Mouse (Mus musculus): ENCODE data around the gene Abi3. TPM values are rescaled to one million over a fixed set of nuclear protein-coding genes. Genes with fewer than 3 reads are reported as not detected.
A peak's percentile ranks its signal among the peaks of the same experiment; 100 is the strongest.

Gene Abi3
- polyA plus RNA-seq, 1 experiment from 2014 or later: 4.2 TPM

- ATAC-seq (ENCODE audit: low FRiP score, low TSS enrichment) (no peak), DNase-seq (ENCODE audit: low spot score) (no peak)
- TF ChIP-seq EP300 (optimal IDR thresholded peaks at IDR 0.05) (no peak), CTCF (IDR thresholded peaks at IDR 0.05; ENCODE audit: low read depth) (no peak)
These were observed 30.5 kb downstream of the Abi3 start for GRCm38 (mm10) chr11:95811741-95812140.

GRCm38 (mm10) chr11:95810828-95811227 is 31.4 kb downstream of the Abi3 start:
- H3K4me1 ChIP-seq (replicated peaks; ENCODE audit: control insufficient read depth, insufficient read depth): no peaks in the 10 kb centered on the region
- no peaks in the 10 kb centered on the region for H3K36me3 ChIP-seq (ENCODE audit: control insufficient read depth, insufficient read depth, low read length)
- no peaks in the 10 kb centered on the region for H3K9me3 ChIP-seq (ENCODE audit: control insufficient read depth, low read length)
- DNase-seq (ENCODE audit: low spot score) (no peak), ATAC-seq (ENCODE audit: low FRiP score, low TSS enrichment) (no peak)
- H3K27ac ChIP-seq (replicated peaks): no peak overlapping the region
- no peak overlapping the region for H3K4me2 ChIP-seq (replicated peaks; ENCODE audit: low read depth)
- H3K9ac ChIP-seq (ENCODE audit: low read length): no peak overlapping the region
- no peaks in the 10 kb centered on the region for H3K27me3 ChIP-seq (ENCODE audit: control insufficient read depth, insufficient read depth, low read length)
- 63% methylated on average over 7 of the region's 7 CpGs for WGBS
- H3K4me3 ChIP-seq (ENCODE audit: low read depth, low read length): no peak overlapping the region
- TF ChIP-seq EP300 (optimal IDR thresholded peaks at IDR 0.05) (no peak), CTCF (IDR thresholded peaks at IDR 0.05; ENCODE audit: low read depth) (no peak)

More at GRCm38 (mm10) chr11:95811741-95812140, 30.5 kb downstream of the Abi3 start:
- H3K9ac ChIP-seq (ENCODE audit: low read length): no peak overlapping the region
- no peaks in the 10 kb centered on the region for H3K27me3 ChIP-seq (ENCODE audit: control insufficient read depth, insufficient read depth, low read length)
- 82% methylated on average over 6 of the region's 6 CpGs for WGBS
- no peaks in the 10 kb centered on the region for H3K4me1 ChIP-seq (replicated peaks; ENCODE audit: control insufficient read depth, insufficient read depth)
- H3K27ac ChIP-seq (replicated peaks): no peak overlapping the region
- no peak overlapping the region for H3K4me2 ChIP-seq (replicated peaks; ENCODE audit: low read depth)
- no peak overlapping the region for H3K4me3 ChIP-seq (ENCODE audit: low read depth, low read length)
- H3K9me3 ChIP-seq (ENCODE audit: control insufficient read depth, low read length): no peaks in the 10 kb centered on the region
- no peaks in the 10 kb centered on the region for H3K36me3 ChIP-seq (ENCODE audit: control insufficient read depth, insufficient read depth, low read length)

- H3K4me2 ChIP-seq (replicated peaks; ENCODE audit: low read depth): no peak overlapping the region
- no peak overlapping the region for H3K4me3 ChIP-seq (ENCODE audit: low read depth, low read length)
- H3K9ac ChIP-seq (ENCODE audit: low read length): no peak overlapping the region
- ATAC-seq (ENCODE audit: low FRiP score, low TSS enrichment) (no peak), DNase-seq (ENCODE audit: low spot score) (no peak)
- TF ChIP-seq EP300 (optimal IDR thresholded peaks at IDR 0.05): no peak
- no peak for TF ChIP-seq CTCF (IDR thresholded peaks at IDR 0.05; ENCODE audit: low read depth)
- no peaks in the 10 kb centered on the region for H3K27me3 ChIP-seq (ENCODE audit: control insufficient read depth, insufficient read depth, low read length)
- no peak overlapping the region for H3K27ac ChIP-seq (replicated peaks)
- H3K4me1 ChIP-seq (replicated peaks; ENCODE audit: control insufficient read depth, insufficient read depth): no peaks in the 10 kb centered on the region
- H3K9me3 ChIP-seq (ENCODE audit: control insufficient read depth, low read length): no peaks in the 10 kb centered on the region
- no peaks in the 10 kb centered on the region for H3K36me3 ChIP-seq (ENCODE audit: control insufficient read depth, insufficient read depth, low read length)
- WGBS: 36% methylated on average over 5 of the region's 5 CpGs
These were observed 32.7 kb downstream of the Abi3 start for GRCm38 (mm10) chr11:95809603-95810002.

GRCm38 (mm10) chr11:95808448-95809011 is 33.7 kb downstream of the Abi3 start:
- TF ChIP-seq EP300 (optimal IDR thresholded peaks at IDR 0.05) (no peak), CTCF (IDR thresholded peaks at IDR 0.05; ENCODE audit: low read depth) (no peak)
- H3K27ac ChIP-seq (replicated peaks): peak overlapping the region; percentile 36; the same call in 1 of the 2 replicates
- no peak overlapping the region for H3K4me2 ChIP-seq (replicated peaks; ENCODE audit: low read depth)
- no peaks in the 10 kb centered on the region for H3K36me3 ChIP-seq (ENCODE audit: control insufficient read depth, insufficient read depth, low read length)
- peak; percentile 39 for DNase-seq (ENCODE audit: low spot score)
- H3K4me3 ChIP-seq (ENCODE audit: low read depth, low read length): no peak overlapping the region
- WGBS: 26% methylated on average over 5 of the region's 5 CpGs
- no peak overlapping the region for H3K9ac ChIP-seq (ENCODE audit: low read length)
- ATAC-seq (ENCODE audit: low FRiP score, low TSS enrichment): peak; percentile 59; the same call in 1 of the 2 replicates
- H3K27me3 ChIP-seq (ENCODE audit: control insufficient read depth, insufficient read depth, low read length): no peaks in the 10 kb centered on the region
- H3K4me1 ChIP-seq (replicated peaks; ENCODE audit: control insufficient read depth, insufficient read depth): no peaks in the 10 kb centered on the region
- H3K9me3 ChIP-seq (ENCODE audit: control insufficient read depth, low read length): no peaks in the 10 kb centered on the region

- Histone ChIP-seq H3K27ac (replicated peaks) (no peak overlapping the region), H3K9ac (ENCODE audit: low read length) (no peak overlapping the region)
- 95% methylated on average over 5 of the region's 5 CpGs for WGBS
These were observed 34.4 kb downstream of the Abi3 start for GRCm38 (mm10) chr11:95807884-95808283.

GRCm38 (mm10) chr11:95805527-95805926 is 36.7 kb downstream of the Abi3 start:
- Histone ChIP-seq H3K27ac (replicated peaks) (peak overlapping the region; percentile 49; the same call in 1 of the 2 replicates), H3K9me3 (ENCODE audit: control insufficient read depth, low read length) (no peaks in the 10 kb centered on the region), H3K4me2 (replicated peaks; ENCODE audit: low read depth) (no peak overlapping the region), H3K36me3 (ENCODE audit: control insufficient read depth, insufficient read depth, low read length) (no peaks in the 10 kb centered on the region), H3K27me3 (ENCODE audit: control insufficient read depth, insufficient read depth, low read length) (no peaks in the 10 kb centered on the region), H3K4me3 (ENCODE audit: low read depth, low read length) (no peak overlapping the region), H3K9ac (ENCODE audit: low read length) (no peak overlapping the region), H3K4me1 (replicated peaks; ENCODE audit: control insufficient read depth, insufficient read depth) (no peaks in the 10 kb centered on the region)
- TF ChIP-seq CTCF (IDR thresholded peaks at IDR 0.05; ENCODE audit: low read depth) (no peak), EP300 (optimal IDR thresholded peaks at IDR 0.05) (no peak)
- ATAC-seq (ENCODE audit: low FRiP score, low TSS enrichment): peak; percentile 66
- 18% methylated on average over 3 of the region's 3 CpGs for WGBS
- peak; percentile 47 for DNase-seq (ENCODE audit: low spot score)

More at GRCm38 (mm10) chr11:95807884-95808283, 34.4 kb downstream of the Abi3 start:
- ATAC-seq (ENCODE audit: low FRiP score, low TSS enrichment) (no peak), DNase-seq (ENCODE audit: low spot score) (no peak)
- Histone ChIP-seq H3K4me1 (replicated peaks; ENCODE audit: control insufficient read depth, insufficient read depth) (no peaks in the 10 kb centered on the region), H3K4me2 (replicated peaks; ENCODE audit: low read depth) (no peak overlapping the region), H3K27me3 (ENCODE audit: control insufficient read depth, insufficient read depth, low read length) (no peaks in the 10 kb centered on the region), H3K4me3 (ENCODE audit: low read depth, low read length) (no peak overlapping the region), H3K9me3 (ENCODE audit: control insufficient read depth, low read length) (no peaks in the 10 kb centered on the region), H3K36me3 (ENCODE audit: control insufficient read depth, insufficient read depth, low read length) (no peaks in the 10 kb centered on the region)
- TF ChIP-seq CTCF (IDR thresholded peaks at IDR 0.05; ENCODE audit: low read depth): no peak
- no peak for TF ChIP-seq EP300 (optimal IDR thresholded peaks at IDR 0.05)
